Mouse (Mus musculus) cerebellum, adult 2 months (tissue): ENCODE results near the gene Atpif1.

Source experiments
- CTCF ChIP-seq: fragments of 200-500 bp; IDR thresholded peaks from 2 replicates; pipeline ENCODE4 v1.5.1; 2011; ENCODE audit warnings: low read depth, mild to moderate bottlenecking, control low read depth, low read length, moderate library complexity, borderline replicate concordance; ENCODE audit not compliant: insufficient read depth
- POLR2A ChIP-seq: fragments of 200-500 bp; IDR thresholded peaks from 2 replicates; pipeline ENCODE4 v1.6.1; 2011; ENCODE audit warnings: low read length, control low read depth, borderline replicate concordance; ENCODE audit not compliant: insufficient read depth

GRCm38 (mm10) chr4:132484820-132485219, 48.6 kb downstream of the Atpif1 start:
- TF ChIP-seq CTCF = no peak
- no peak for TF ChIP-seq POLR2A
